Mouse (Mus musculus): ENCODE data around the gene Pdx1.

- TF ChIP-seq CTCF (IDR thresholded peaks at IDR 0.05; ENCODE audit: extremely low read depth, insufficient read length, insufficient replicate concordance, low read depth, low read length) (no peak), POLR2A (IDR thresholded peaks at IDR 0.05; ENCODE audit: low read depth, low read length) (no peak)
Measured at GRCm38 (mm10) chr5:147276701-147277546, 7.2 kb downstream of the Pdx1 start.

Measured in small intestine, adult 2 months (tissue).